ENCODE assay signal across 8 mouse cellular contexts in genomic region chr4:138319508-138319907, GRCm38 (mm10). TPM values are rescaled to one million over a fixed set of nuclear protein-coding genes. Genes with fewer than 3 reads are reported as not detected.
DNase-seq lines count a peak whose midpoint lies in the region; ATAC-seq lines count a peak whose summit lies in the region.

No protein-coding gene starts in this region.

- no peaks in the 10 kb centered on the region for H3K9me3 ChIP-seq in hindbrain, embryonic 11.5 days (ENCODE audit: control insufficient read depth, low read length)
- no peaks in the 10 kb centered on the region for H3K9me3 ChIP-seq in hindbrain, embryonic 13.5 days
- H3K9me3 ChIP-seq in stomach, embryonic 15.5 days: no peaks in the 10 kb centered on the region

- H3K4me2 ChIP-seq in hindbrain, embryonic 11.5 days (replicated peaks; ENCODE audit: low read depth, low read length): no peak overlapping the region
- no peak overlapping the region for H3K4me2 ChIP-seq in hindbrain, embryonic 13.5 days
- no peak overlapping the region for H3K4me2 ChIP-seq in stomach, embryonic 15.5 days

- H3K27ac ChIP-seq in hindbrain, embryonic 11.5 days (ENCODE audit: low read depth, low read length): no peak overlapping the region
- H3K27ac ChIP-seq in hindbrain, embryonic 13.5 days: no peak overlapping the region
- no peak overlapping the region for H3K27ac ChIP-seq in stomach, embryonic 15.5 days

- 0 out of 2 replicates have a peak, but pooled peaks cover 3% of the 10 kb centered on the region for H3K4me1 ChIP-seq in hindbrain, embryonic 11.5 days (replicated peaks; ENCODE audit: control insufficient read depth, insufficient read depth, low read length)
- H3K4me1 ChIP-seq in hindbrain, embryonic 13.5 days (replicated peaks): peaks cover 45% of the 10 kb centered on the region
- peaks cover 17% of the 10 kb centered on the region for H3K4me1 ChIP-seq in stomach, embryonic 15.5 days

- no peak overlapping the region for H3K9ac ChIP-seq in hindbrain, embryonic 11.5 days (ENCODE audit: low read depth, low read length)
- H3K9ac ChIP-seq in hindbrain, embryonic 13.5 days: no peak overlapping the region
- H3K9ac ChIP-seq in stomach, embryonic 15.5 days: no peak overlapping the region

- WGBS in hindbrain, embryonic 11.5 days: 36% methylated on average over 10 of the region's 10 CpGs
- 32% methylated on average over 10 of the region's 10 CpGs for WGBS in hindbrain, embryonic 13.5 days
- WGBS in stomach, embryonic 15.5 days: 35% methylated on average over 10 of the region's 10 CpGs

- no peak overlapping the region for H3K4me3 ChIP-seq in hindbrain, embryonic 11.5 days (ENCODE audit: low read depth, low read length)
- no peak overlapping the region for H3K4me3 ChIP-seq in hindbrain, embryonic 13.5 days
- H3K4me3 ChIP-seq in stomach, embryonic 15.5 days (replicated peaks): no peak overlapping the region

- H3K27me3 ChIP-seq in hindbrain, embryonic 11.5 days (ENCODE audit: control insufficient read depth, insufficient read depth, low read length): no peaks in the 10 kb centered on the region; the same call in 1 of the 2 replicates
- no peaks in the 10 kb centered on the region for H3K27me3 ChIP-seq in hindbrain, embryonic 13.5 days
- no peaks in the 10 kb centered on the region for H3K27me3 ChIP-seq in stomach, embryonic 15.5 days (replicated peaks)

- 0 out of 2 replicates have a peak, but pooled peaks have one; percentile 18 for ATAC-seq in hindbrain, embryonic 11.5 days (ENCODE audit: low FRiP score)
- ATAC-seq in hindbrain, embryonic 13.5 days (ENCODE audit: low FRiP score): no peak
- peak; percentile 70 for ATAC-seq in monocyte, adult 5-6 weeks (replicated peaks; ENCODE audit: insufficient number of reproducible peaks, low FRiP score, low TSS enrichment, poor library complexity, severe bottlenecking)
- ATAC-seq in stomach, embryonic 15.5 days (ENCODE audit: insufficient read depth, low FRiP score, low read depth): peak; percentile 3; the same call in 1 of the 2 replicates

- intact Hi-C loops in left cerebral cortex, postnatal 4 days (cut with DNase I): loop anchor here (2.0 to 10.0 kb wide), 2 partner anchors 107 to 355 kb away; no protein-coding TSS in a partner anchor

- DNase-seq in hindbrain, embryonic 11.5 days (ENCODE audit: low spot score): peak; percentile 91
- peak; percentile 91 for DNase-seq in cerebellum, adult 8-10 months
- peak; percentile 86 to 92 for DNase-seq in frontal cortex, postnatal 36 days (ENCODE audit: low spot score in 2 of 2)
- DNase-seq in kidney, adult 18-20 months: peak; percentile 90
- DNase-seq in left cerebral cortex, postnatal 4 days: peak; percentile 86

- no peaks in the 10 kb centered on the region for H3K36me3 ChIP-seq in hindbrain, embryonic 11.5 days (ENCODE audit: control insufficient read depth, insufficient read depth, low read length)
- H3K36me3 ChIP-seq in hindbrain, embryonic 13.5 days: peaks cover 45% of the 10 kb centered on the region
- H3K36me3 ChIP-seq in stomach, embryonic 15.5 days: no peaks in the 10 kb centered on the region

RNA-seq across cellular contexts. Expression of gene Pink1, which starts 6.6 kb away (rescaled TPM):
- 19.9 and 24.5 TPM in 2 replicates for polyA plus RNA-seq in hindbrain, embryonic 11.5 days (2014; fragmentation: Nextera tagmentation; extraction: Ambion mirVana)
- 91.0 and 93.8 TPM in 2 replicates for polyA plus RNA-seq in hindbrain, embryonic 13.5 days (2015; fragmentation: Nextera tagmentation; extraction: Ambion mirVana)
- total RNA-seq in left cerebral cortex, postnatal 4 days (2021): 100 to 1,000 TPM; 120 to 126 TPM
- total RNA-seq in monocyte, adult 5-6 weeks (2017): 61.5 to 65.7 TPM (median 63.1 TPM) in 3 replicates
- 41.4 and 43.8 TPM in 2 replicates for polyA plus RNA-seq in stomach, embryonic 15.5 days (2015; fragmentation: Nextera tagmentation; extraction: Ambion mirVana)

RNA-seq across cellular contexts. Expression of gene Ddost, which starts 15.0 kb away (rescaled TPM):
- 214 and 227 TPM in 2 replicates for polyA plus RNA-seq in hindbrain, embryonic 11.5 days (2014; fragmentation: Nextera tagmentation; extraction: Ambion mirVana)
- polyA plus RNA-seq in hindbrain, embryonic 13.5 days (2015; fragmentation: Nextera tagmentation; extraction: Ambion mirVana): 208 and 213 TPM in 2 replicates
- 100 to 1,000 TPM; 108 to 115 TPM for total RNA-seq in left cerebral cortex, postnatal 4 days (2021)
- total RNA-seq in monocyte, adult 5-6 weeks (2017): 51.8 to 63.8 TPM (median 53.8 TPM) in 3 replicates
- polyA plus RNA-seq in stomach, embryonic 15.5 days (2015; fragmentation: Nextera tagmentation; extraction: Ambion mirVana): 396 and 428 TPM in 2 replicates

RNA-seq across cellular contexts. Expression of gene Cda, which starts 48.3 kb away (rescaled TPM):
- polyA plus RNA-seq in hindbrain, embryonic 11.5 days (2014; fragmentation: Nextera tagmentation; extraction: Ambion mirVana): 3.0 and 3.9 TPM in 2 replicates
- 4.0 and 4.1 TPM in 2 replicates for polyA plus RNA-seq in hindbrain, embryonic 13.5 days (2015; fragmentation: Nextera tagmentation; extraction: Ambion mirVana)
- total RNA-seq in left cerebral cortex, postnatal 4 days (2021): under 1 TPM; 0.76 to 0.87 TPM
- total RNA-seq in monocyte, adult 5-6 weeks (2017): not detected in 3 replicates
- 14.5 and 19.3 TPM in 2 replicates for polyA plus RNA-seq in stomach, embryonic 15.5 days (2015; fragmentation: Nextera tagmentation; extraction: Ambion mirVana)
